Mouse (Mus musculus) MEL (cell line): ENCODE data around the gene Olfr378. TPM values are rescaled to one million over a fixed set of nuclear protein-coding genes. Genes with fewer than 3 reads are reported as not detected.

Experiments
- DNase-seq: peaks from one replicate; pipeline ENCODE4 v3.0.0; 2011; ENCODE audit warnings: low read depth, low spot score
- H3K27ac ChIP-seq: 2 replicates; pipeline ENCODE4 v1.5.1; 2012; ENCODE audit warnings: low read depth, mild to moderate bottlenecking, control low read depth, low read length, moderate library complexity; ENCODE audit not compliant: control insufficient read depth
- H3K27me3 ChIP-seq, 2 experiments: fragments of 150-350 bp in 1 of 2; sonication (generic) in 1 of 2; 2 replicates each; pipeline ENCODE4 v1.6.1; 2012; ENCODE audit warnings: low read length in 2 of 2, mild to moderate bottlenecking in 2 of 2, improper control_type of control experiment in 1 of 2, moderate library complexity in 1 of 2; ENCODE audit not compliant: insufficient read depth in 2 of 2, control insufficient read depth in 1 of 2
- H3K36me3 ChIP-seq, 2 experiments: 2 replicates each; pipeline ENCODE4 v1.6.1; 2012 to 2014; ENCODE audit warnings: low read length in 2 of 2, improper control_type of control experiment in 1 of 2, inconsistent platforms in 1 of 2, mild to moderate bottlenecking in 1 of 2; ENCODE audit not compliant: insufficient read depth in 2 of 2, control insufficient read depth in 1 of 2
- H3K4me1 ChIP-seq, 2 experiments: fragments of 150-350 bp in 1 of 2; sonication (generic) in 1 of 2; 2 replicates each; pipeline ENCODE4 v1.6.1; 2012; ENCODE audit warnings: low read length in 2 of 2, improper control_type of control experiment in 1 of 2, mild to moderate bottlenecking in 1 of 2; ENCODE audit not compliant: insufficient read depth in 2 of 2, control insufficient read depth in 1 of 2
- H3K4me3 ChIP-seq, 2 experiments: fragments of 150-350 bp in 1 of 2; sonication (generic) in 1 of 2; 2 replicates each; pipeline ENCODE4 v1.5.1; 2012; ENCODE audit warnings: low read depth in 2 of 2, low read length in 2 of 2, mild to moderate bottlenecking in 2 of 2, moderate library complexity in 2 of 2, control low read depth in 1 of 2, improper control_type of control experiment in 1 of 2; ENCODE audit not compliant: control insufficient read depth in 1 of 2, insufficient read depth in 1 of 2
- H3K79me2 ChIP-seq: 2 replicates; pipeline ENCODE4 v1.6.1; 2012; ENCODE audit warnings: mild to moderate bottlenecking, low read length, moderate library complexity; ENCODE audit not compliant: control insufficient read depth, poor library complexity, insufficient read depth
- H3K9ac ChIP-seq: 2 replicates; pipeline ENCODE4 v1.6.1; 2012; ENCODE audit warnings: low read depth, mild to moderate bottlenecking, control low read depth, low read length, moderate library complexity; ENCODE audit not compliant: control insufficient read depth, poor library complexity, severe bottlenecking
- H3K9me3 ChIP-seq: fragments of 150-350 bp; sonication (generic); replicated peaks from 2 replicates; pipeline ENCODE4 v1.6.1; 2012; ENCODE audit warnings: mild to moderate bottlenecking, low read length, improper control_type of control experiment, moderate library complexity; ENCODE audit not compliant: insufficient read depth
- CHD2 ChIP-seq: IDR thresholded peaks from 2 replicates; pipeline ENCODE4 v1.6.1; 2011; ENCODE audit warnings: low read length, improper control_type of control experiment
- E2F4 ChIP-seq: IDR thresholded peaks from 2 replicates; pipeline ENCODE4 v1.6.1; 2011; ENCODE audit warnings: low read depth, low read length, improper control_type of control experiment, borderline replicate concordance
- JUND ChIP-seq: IDR thresholded peaks from 2 replicates; pipeline ENCODE4 v1.6.1; 2011; ENCODE audit warnings: low read depth, mild to moderate bottlenecking, improper control_type of control experiment, low read length
- MEF2A ChIP-seq: IDR thresholded peaks from 2 replicates; pipeline ENCODE4 v1.6.1; 2014; ENCODE audit warnings: low read depth, mild to moderate bottlenecking, inconsistent platforms, low read length, improper control_type of control experiment; ENCODE audit not compliant: poor library complexity, insufficient replicate concordance, severe bottlenecking; ENCODE audit errors: extremely low read depth
- POLR2AphosphoS2 ChIP-seq: IDR thresholded peaks from 2 replicates; pipeline ENCODE4 v1.6.1; 2011; ENCODE audit warnings: low read length, improper control_type of control experiment
- POLR2AphosphoS5 ChIP-seq: IDR thresholded peaks from 2 replicates; pipeline ENCODE4 v1.6.1; 2012; ENCODE audit warnings: low read depth, borderline replicate concordance, mild to moderate bottlenecking, inconsistent platforms, low read length, moderate library complexity, mixed read lengths
- TBP ChIP-seq: IDR thresholded peaks from 2 replicates; pipeline ENCODE4 v1.8.0; 2011; ENCODE audit warnings: low read depth, low read length, improper control_type of control experiment
- USF2 ChIP-seq, 2 experiments: IDR thresholded peaks; 2 replicates each; pipeline ENCODE4 v1.6.1; 2011 to 2012; ENCODE audit warnings: improper control_type of control experiment in 2 of 2, low read length in 2 of 2, borderline replicate concordance in 1 of 2, inconsistent platforms in 1 of 2, low read depth in 1 of 2, mild to moderate bottlenecking in 1 of 2; ENCODE audit not compliant: insufficient read depth in 1 of 2
- ZKSCAN1 ChIP-seq: IDR thresholded peaks from 2 replicates; pipeline ENCODE4 v1.6.1; 2012; ENCODE audit warnings: low read depth, mild to moderate bottlenecking, inconsistent platforms, low read length, improper control_type of control experiment, moderate library complexity
- polyA plus RNA-seq, 2 experiments: library from polyadenylated mRNA; stranded (reverse) in 1 of 2; unstranded in 1 of 2; fragments of >175 nt in 1 of 2; fragments of >200 nt in 1 of 2; gene quantifications; 2 replicates each; pipeline versions ENCODE4 v1.2.1 to v1.2.4; 2012; ENCODE audit warnings: low replicate concordance in 2 of 2, low read depth in 1 of 2; ENCODE audit not compliant: insufficient read length in 2 of 2, insufficient read depth in 1 of 2, missing spikeins in 1 of 2
- total RNA-seq: library from RNA; depleted of rRNA; stranded (reverse); fragments of 300-350 nt; gene quantifications from 2 replicates; pipeline ENCODE4 v1.2.3, GENCODE M21; 2012; rRNA removed

Olfr378 gene
- total and polyA plus RNA-seq, 3 experiments, result not detected

DNA sequence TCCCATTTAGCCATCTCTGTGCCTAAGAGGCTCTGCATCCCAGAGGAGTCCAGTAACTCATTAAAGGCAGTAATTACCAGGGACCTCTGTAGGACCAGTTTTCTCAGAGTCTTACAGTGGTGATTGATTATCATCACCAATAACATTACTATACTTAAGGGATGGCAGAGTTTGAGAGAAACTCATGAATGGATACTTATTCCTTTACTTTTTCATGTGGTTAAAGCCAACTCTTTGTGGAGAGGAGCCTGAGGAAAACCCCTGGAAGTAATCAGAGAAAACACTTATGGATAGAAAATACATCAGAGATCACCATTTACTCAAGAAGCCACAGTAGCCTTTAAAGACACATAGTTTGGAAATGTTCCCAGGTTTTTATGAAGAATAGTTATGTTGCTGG, 28.8 kb downstream of the Olfr378 start, which contains the start of gene Olfr1:
TSS of gene Olfr1 (minus strand) at position 101 of the 400 bp plus-strand sequence.
- H3K4me3 ChIP-seq, result no peak within 1 kb of the TSS
- H3K9me3 ChIP-seq, result no peaks in the 10 kb centered on the region
- H3K36me3 ChIP-seq, result no peaks in the 10 kb centered on the region
- no peaks in the 10 kb centered on the region for H3K79me2 ChIP-seq
- DNase-seq, result no peak
- no peaks in the 10 kb centered on the region for H3K4me1 ChIP-seq
- no peak within 1 kb of the TSS for H3K9ac ChIP-seq
- no peaks in the 10 kb centered on the region for H3K27me3 ChIP-seq
- TF ChIP-seq POLR2AphosphoS2 (no peak), MEF2A (no peak), POLR2AphosphoS5 (no peak)
- H3K27ac ChIP-seq, result no peak within 1 kb of the TSS

DNA sequence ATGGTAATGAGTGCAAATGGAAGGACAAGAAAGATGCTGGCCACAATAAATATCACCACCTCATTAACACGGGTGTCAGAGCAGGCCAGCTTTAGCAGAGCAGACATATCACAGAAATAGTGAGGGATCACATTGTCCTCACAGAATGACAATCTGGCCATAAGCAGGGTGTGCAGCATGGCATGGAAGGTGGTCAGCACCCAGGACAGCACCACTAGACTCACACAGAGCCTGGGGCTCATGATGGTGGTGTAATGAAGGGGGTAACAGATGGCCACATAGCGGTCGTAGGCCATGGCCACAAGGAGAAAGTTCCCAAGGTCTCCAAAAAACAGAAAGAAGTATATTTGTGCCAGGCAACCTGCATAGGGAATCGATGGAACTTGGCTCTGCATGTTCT, 32.9 kb downstream of the Olfr378 start:
- Histone ChIP-seq H3K4me3 (no peak overlapping the region), H3K27ac (no peak overlapping the region), H3K36me3 (no peaks in the 10 kb centered on the region), H3K79me2 (no peaks in the 10 kb centered on the region), H3K9ac (no peak overlapping the region), H3K4me1 (no peaks in the 10 kb centered on the region), H3K9me3 (no peaks in the 10 kb centered on the region), H3K27me3 (no peaks in the 10 kb centered on the region)
- no peak for TF ChIP-seq ZKSCAN1
- TF ChIP-seq TBP, result no peak
- no peak for TF ChIP-seq E2F4
- TF ChIP-seq CHD2, result no peak
- TF ChIP-seq MEF2A, result no peak
- TF ChIP-seq JUND, result no peak
- TF ChIP-seq USF2 (IDR thresholded peaks at IDR 0.05; ENCODE audit: borderline replicate concordance in 1 of 2, insufficient read depth in 1 of 2, low read depth in 1 of 2, low read length in 2 of 2), result no peak
- peak; percentile 21 for DNase-seq

Other genes starting within 250 kb of the Olfr378 start
- 5.1 and 5.4 TPM in 2 replicates for gene Ctns, start 229.4 kb downstream of the Olfr378 start, total RNA-seq
- 1 to 10 TPM in 1 of 2 experiments, not detected in 1; 9.4 TPM for gene Ctns, start 229.4 kb downstream of the Olfr378 start, polyA plus RNA-seq
- gene Shpk, start 229.0 kb downstream of the Olfr378 start, total RNA-seq, result 1.0 and 1.4 TPM in 2 replicates
- gene Shpk, start 229.0 kb downstream of the Olfr378 start, polyA plus RNA-seq, result 1 to 10 TPM in 1 of 2 experiments, not detected in 1; 1.6 TPM
- gene Trpv1, start 194.2 kb downstream of the Olfr378 start, total RNA-seq, result not detected in 2 replicates
- not detected for gene Trpv1, start 194.2 kb downstream of the Olfr378 start, polyA plus RNA-seq
- gene Trpv3, start 161.1 kb downstream of the Olfr378 start, total RNA-seq, result not detected in 2 replicates
- gene Trpv3, start 161.1 kb downstream of the Olfr378 start, polyA plus RNA-seq, result not detected
- 1.3 TPM in 2 replicates for gene Aspa, start 98.9 kb downstream of the Olfr378 start, total RNA-seq
- under 1 TPM in 1 of 2 experiments, not detected in 1; 0.28 TPM for gene Aspa, start 98.9 kb downstream of the Olfr378 start, polyA plus RNA-seq
- gene Gm49340, start 98.7 kb downstream of the Olfr378 start, total RNA-seq, result not detected in 2 replicates
- not detected for gene Gm49340, start 98.7 kb downstream of the Olfr378 start, polyA plus RNA-seq
- not detected in 2 replicates for gene Spata22, start 98.7 kb downstream of the Olfr378 start, total RNA-seq
- not detected for gene Spata22, start 98.7 kb downstream of the Olfr378 start, polyA plus RNA-seq
- gene Olfr20, start 77.7 kb downstream of the Olfr378 start, total RNA-seq, result not detected in 2 replicates
- gene Olfr20, start 77.7 kb downstream of the Olfr378 start, polyA plus RNA-seq, result not detected
- gene Olfr376, start 57.2 kb downstream of the Olfr378 start, total RNA-seq, result 0.08 TPM in 1 of 2 replicates, not detected in the other
- not detected for gene Olfr376, start 57.2 kb downstream of the Olfr378 start, polyA plus RNA-seq
- gene Olfr1, start 28.9 kb downstream of the Olfr378 start, total RNA-seq, result not detected in 2 replicates
- gene Olfr1, start 28.9 kb downstream of the Olfr378 start, polyA plus RNA-seq, result not detected
- gene Olfr380, start 29.0 kb upstream of the Olfr378 start, total RNA-seq, result not detected in 2 replicates
- gene Olfr380, start 29.0 kb upstream of the Olfr378 start, polyA plus RNA-seq, result not detected
- gene Olfr381, start 63.1 kb upstream of the Olfr378 start, total RNA-seq, result not detected in 2 replicates
- gene Olfr381, start 63.1 kb upstream of the Olfr378 start, polyA plus RNA-seq, result not detected
- not detected in 2 replicates for gene Olfr382, start 88.7 kb upstream of the Olfr378 start, total RNA-seq
- gene Olfr382, start 88.7 kb upstream of the Olfr378 start, polyA plus RNA-seq, result not detected
- gene Olfr385, start 164.5 kb upstream of the Olfr378 start, total RNA-seq, result not detected in 2 replicates
- not detected for gene Olfr385, start 164.5 kb upstream of the Olfr378 start, polyA plus RNA-seq
- gene Olfr384, start 170.1 kb upstream of the Olfr378 start, total RNA-seq, result not detected in 2 replicates
- not detected for gene Olfr384, start 170.1 kb upstream of the Olfr378 start, polyA plus RNA-seq